Mouse (Mus musculus) neural tube, embryonic 14.5 days (tissue): ENCODE results near the gene Prr14. TPM values are rescaled to one million over a fixed set of nuclear protein-coding genes. Genes with fewer than 3 reads are reported as not detected.
A peak's percentile ranks its signal among the peaks of the same experiment; 100 is the strongest.
"Not testable (repeated sequence)": the region's sequence is repeated elsewhere in the genome, so short reads cannot be mapped to it uniquely, and the experiment has no call there.

Experiments
- ATAC-seq: fragments of 200-750 bp; cut with Nextera tagmentation; 2 replicates; pipeline ENCODE4 v1.8.0; 2017; ENCODE audit warnings: low read depth, mild to moderate bottlenecking, moderate TSS enrichment, moderate library complexity
- H3K27ac ChIP-seq: fragments of 300-500 bp; sonication (generic); 2 replicates; pipeline ENCODE4 v1.5.1; 2014; ENCODE audit warnings: low read depth, mild to moderate bottlenecking, control low read depth, low read length, moderate library complexity, mixed read lengths
- H3K27me3 ChIP-seq: fragments of 300-500 bp; sonication (generic); 2 replicates; pipeline ENCODE4 v1.6.1; 2014; ENCODE audit warnings: low read length; ENCODE audit not compliant: control insufficient read depth, insufficient read depth
- H3K36me3 ChIP-seq: fragments of 300-500 bp; sonication (generic); 2 replicates; pipeline ENCODE4 v1.6.1; 2014; ENCODE audit warnings: low read length, mixed read lengths; ENCODE audit not compliant: control insufficient read depth, insufficient read depth
- H3K4me1 ChIP-seq: fragments of 300-500 bp; sonication (generic); 2 replicates; pipeline ENCODE4 v1.6.1; 2014; ENCODE audit warnings: low read length; ENCODE audit not compliant: control insufficient read depth, insufficient read depth
- H3K4me2 ChIP-seq: fragments of 300-500 bp; sonication (generic); 2 replicates; pipeline ENCODE4 v1.6.1; 2014; ENCODE audit warnings: mild to moderate bottlenecking, low read depth, low read length, control low read depth
- H3K4me3 ChIP-seq: fragments of 300-500 bp; sonication (generic); 2 replicates; pipeline ENCODE4 v1.5.1; 2014; ENCODE audit warnings: low read depth, low read length, control low read depth, mixed read lengths
- H3K9ac ChIP-seq: fragments of 300-500 bp; sonication (generic); replicated peaks from 2 replicates; pipeline ENCODE4 v1.6.1; 2014; ENCODE audit warnings: low read depth, mild to moderate bottlenecking, control low read depth, low read length, mixed read lengths
- H3K9me3 ChIP-seq: fragments of 300-500 bp; sonication (generic); 2 replicates; pipeline ENCODE4 v1.6.1; 2016; ENCODE audit warnings: low read length; ENCODE audit not compliant: control insufficient read depth
- WGBS: fragments of 180-500 bp; shearing (Covaris S2); extraction: QIAGEN DNeasy Blood & Tissue Kit; methylation state at CpG from one replicate; pipeline ENCODE4 v1.1.7; 2014; 5-methylcytosine and 5-hydroxymethylcytosine counted together
- polyA plus RNA-seq: library from polyadenylated mRNA; unstranded; fragments of >200 nt; fragmentation: Nextera tagmentation; extraction: Ambion mirVana; gene quantifications from 2 replicates; pipeline ENCODE4 v1.2.1, GENCODE M21; 2014

The Prr14 gene
- polyA plus RNA-seq, 1 experiment from 2014 or later, result 35.8 TPM

DNA sequence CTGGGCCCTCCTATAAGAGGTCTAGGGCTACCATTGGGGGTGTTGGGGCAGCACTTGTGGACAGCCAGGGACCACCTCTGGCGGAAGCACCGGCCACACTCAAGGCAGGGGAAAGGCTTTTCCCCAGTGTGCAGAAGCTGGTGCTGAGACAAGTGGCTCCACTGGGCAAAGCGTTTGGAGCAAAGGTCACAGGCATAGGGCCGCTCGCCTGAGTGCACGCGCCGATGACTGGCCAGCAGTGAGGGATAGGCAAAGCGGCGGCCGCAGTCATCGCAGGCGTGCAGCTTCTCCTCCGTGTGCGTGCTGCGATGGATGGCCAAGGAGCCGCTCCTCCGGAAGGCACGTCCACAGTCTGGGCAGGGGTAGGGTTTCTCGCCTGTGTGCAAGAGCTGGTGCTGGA, 15.4 kb upstream of the Prr14 start:
- no peak overlapping the region for H3K4me3 ChIP-seq
- ATAC-seq, result no peak
- H3K27ac ChIP-seq, result no peak overlapping the region
- H3K36me3 ChIP-seq, result peaks cover 23% of the 10 kb centered on the region
- 89% methylated on average over 20 of the region's 20 CpGs for WGBS
- no peak overlapping the region for H3K9ac ChIP-seq
- peaks cover 5% of the 10 kb centered on the region; the same call in 1 of the 2 replicates for H3K4me1 ChIP-seq
- no peaks in the 10 kb centered on the region for H3K9me3 ChIP-seq
- no peaks in the 10 kb centered on the region for H3K27me3 ChIP-seq
- H3K4me2 ChIP-seq, result no peak overlapping the region

DNA sequence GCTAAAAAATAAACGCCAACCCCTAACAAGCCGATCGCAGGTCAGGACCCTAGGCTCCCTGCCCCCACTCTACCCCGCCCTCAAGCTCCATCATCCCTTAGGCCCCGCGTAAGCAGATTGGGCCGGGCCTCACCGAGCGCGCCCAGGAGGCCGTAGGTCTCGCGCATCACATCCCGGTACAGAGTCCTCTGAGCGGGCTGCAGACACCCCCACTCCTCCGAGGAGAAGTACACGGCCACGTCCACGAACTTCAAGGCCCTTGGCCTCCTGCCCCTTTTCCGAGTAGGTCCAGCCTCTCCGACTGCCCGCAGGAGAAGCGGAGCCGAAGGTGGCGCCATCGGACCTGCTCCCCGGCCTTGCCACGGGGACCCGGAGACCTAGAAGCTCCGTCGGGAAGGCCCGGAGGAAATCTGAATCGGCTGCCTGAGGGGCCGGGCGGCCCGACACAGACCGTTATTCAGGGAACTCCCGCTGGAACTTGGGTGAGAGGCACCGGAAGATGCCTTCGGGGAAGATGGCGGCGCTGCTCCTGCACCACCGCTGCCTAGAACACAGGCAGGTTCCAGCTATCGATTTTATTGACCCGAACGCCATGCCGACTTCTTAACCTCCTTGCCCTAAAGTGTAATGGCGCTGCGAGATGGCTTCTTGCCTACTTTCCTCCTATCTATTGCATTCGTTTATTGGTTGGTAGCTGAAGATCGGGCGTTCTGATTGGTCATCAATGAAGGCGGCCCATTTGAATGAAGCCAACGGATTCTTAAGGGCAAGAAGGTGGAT, 10.7 kb upstream of the Prr14 start, which contains the start of gene Zfp689:
TSS of gene Zfp689 (minus strand) at position 638 of the 780 bp plus-strand sequence.
- Histone ChIP-seq H3K36me3 (peaks cover 13% of the 10 kb centered on the region), H3K4me2 (peak within 1 kb of the TSS; percentile 59), H3K27ac (peak within 1 kb of the TSS; percentile 97), H3K4me3 (peak within 1 kb of the TSS; percentile 93), H3K9ac (peak within 1 kb of the TSS; percentile 92), H3K9me3 (no peaks in the 10 kb centered on the region), H3K27me3 (no peaks in the 10 kb centered on the region), H3K4me1 (peaks cover 29% of the 10 kb centered on the region)
- ATAC-seq, result peak; percentile 91
- under 1% methylated on average over 54 of the region's 54 CpGs for WGBS

DNA sequence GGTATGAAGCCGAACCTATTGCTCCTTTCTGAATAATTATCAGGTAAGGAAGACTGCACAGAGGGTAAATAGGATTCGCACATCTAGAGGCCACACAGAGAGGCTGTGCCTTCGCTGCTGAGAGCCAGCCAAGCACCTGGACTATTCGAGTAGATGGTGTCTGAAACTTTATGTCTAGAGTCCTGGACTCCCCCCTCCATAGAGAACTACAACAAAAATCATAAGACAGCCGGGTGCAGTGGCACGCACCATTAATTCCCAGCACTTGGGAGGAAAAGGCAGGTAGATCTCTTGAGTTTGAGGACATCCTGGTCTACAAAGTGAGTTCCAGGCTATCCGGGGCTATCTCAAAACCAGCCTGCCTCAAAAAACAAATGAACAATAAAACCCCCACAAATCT, 9.4 kb upstream of the Prr14 start:
- peak overlapping the region; percentile 92 for H3K9ac ChIP-seq
- H3K27me3 ChIP-seq, result no peaks in the 10 kb centered on the region
- H3K4me2 ChIP-seq, result peak overlapping the region; percentile 59
- H3K27ac ChIP-seq, result no peak overlapping the region
- no peak for ATAC-seq
- H3K4me1 ChIP-seq, result peaks cover 29% of the 10 kb centered on the region
- H3K36me3 ChIP-seq, result peaks cover 4% of the 10 kb centered on the region; the same call in 1 of the 2 replicates
- peak overlapping the region; percentile 93 for H3K4me3 ChIP-seq
- no peaks in the 10 kb centered on the region for H3K9me3 ChIP-seq
- 86% methylated on average over 7 of the region's 7 CpGs for WGBS

DNA sequence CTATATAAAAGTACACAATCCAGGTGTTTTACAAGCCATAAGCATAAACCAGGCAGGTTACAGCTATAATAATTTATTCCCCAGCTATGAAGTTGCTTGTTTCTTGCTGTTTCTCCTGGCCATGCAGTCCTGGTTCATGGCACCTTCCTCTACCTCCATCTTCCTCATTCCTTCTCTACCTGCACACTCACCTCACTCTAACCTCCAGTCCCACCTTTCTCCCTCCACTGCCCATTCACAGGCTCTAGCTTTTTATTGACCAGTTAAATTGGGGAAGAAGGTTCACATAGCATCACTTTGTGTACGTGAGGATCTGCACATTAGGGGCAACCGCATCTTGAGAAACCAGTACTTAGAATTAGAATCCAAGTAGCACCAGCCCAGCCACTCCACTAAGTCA, 6.4 kb upstream of the Prr14 start:
- WGBS, result 98% methylated on average over 2 of the region's 2 CpGs
- Histone ChIP-seq H3K4me2 (no peak overlapping the region), H3K27ac (no peak overlapping the region), H3K4me3 (no peak overlapping the region), H3K27me3 (no peaks in the 10 kb centered on the region), H3K9me3 (no peaks in the 10 kb centered on the region), H3K4me1 (peaks cover 24% of the 10 kb centered on the region), H3K36me3 (peaks cover 11% of the 10 kb centered on the region; the same call in 1 of the 2 replicates), H3K9ac (no peak overlapping the region)
- no peak for ATAC-seq

DNA sequence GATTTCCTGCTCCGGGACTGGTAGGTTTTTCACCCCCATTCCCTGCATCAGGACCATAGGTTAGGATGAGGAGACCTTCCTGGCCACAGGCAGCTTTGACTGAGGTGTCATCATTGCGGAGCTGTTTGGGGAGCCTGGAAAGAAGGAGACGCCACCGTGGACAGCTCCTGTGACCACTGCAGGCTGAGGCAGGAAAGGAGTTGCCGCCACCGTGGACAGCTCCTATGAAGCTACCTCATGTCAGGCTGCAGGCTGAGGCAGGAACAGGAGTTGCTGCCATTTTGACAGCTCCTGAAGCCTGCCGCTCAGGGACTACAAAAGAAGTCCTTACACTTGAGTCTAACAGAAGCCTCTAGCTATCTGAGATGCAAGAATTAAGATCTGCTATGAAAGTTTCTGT, 4.5 kb upstream of the Prr14 start:
- Histone ChIP-seq H3K9ac (no peak overlapping the region), H3K4me1 (peaks cover 20% of the 10 kb centered on the region), H3K4me3 (no peak overlapping the region), H3K27me3 (no peaks in the 10 kb centered on the region), H3K36me3 (peaks cover 15% of the 10 kb centered on the region; the same call in 1 of the 2 replicates), H3K9me3 (no peaks in the 10 kb centered on the region), H3K27ac (no peak overlapping the region), H3K4me2 (no peak overlapping the region)
- WGBS, result 93% methylated on average over 7 of the region's 7 CpGs
- ATAC-seq, result no peak

DNA sequence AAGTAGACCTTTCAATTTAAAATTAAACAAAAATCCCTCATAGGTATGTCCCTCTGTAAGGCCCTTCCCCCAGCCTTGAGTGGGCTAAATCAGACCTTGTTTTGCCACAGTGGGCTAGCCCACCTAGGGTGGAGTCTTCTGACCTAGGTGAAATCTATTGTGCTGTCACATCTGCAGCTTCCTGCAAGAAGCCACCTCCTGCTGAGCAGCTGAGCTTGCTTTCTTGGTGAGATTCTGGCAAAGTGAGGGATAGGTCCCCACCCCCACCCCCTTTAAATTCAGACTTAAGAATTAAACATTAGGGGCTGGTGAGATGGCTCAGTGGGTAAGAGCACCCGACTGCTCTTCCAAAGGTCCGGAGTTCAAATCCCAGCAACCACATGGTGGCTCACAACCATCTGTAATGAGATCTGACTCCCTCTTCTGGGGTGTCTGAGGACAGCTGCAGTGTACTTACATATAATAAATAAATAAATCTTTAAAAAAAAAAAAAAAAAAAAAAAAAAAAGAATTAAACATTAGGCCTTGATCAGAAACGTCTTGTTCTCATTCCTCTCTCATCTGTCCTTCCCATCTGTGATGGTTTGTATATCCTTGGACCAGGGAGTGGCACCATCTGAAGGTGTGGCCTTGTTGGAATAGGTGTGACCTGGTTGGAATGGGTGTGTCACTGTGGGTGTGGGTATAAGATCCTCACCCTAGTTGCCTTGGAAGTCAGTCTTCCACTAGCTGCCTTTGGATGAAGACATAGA, 864 bp upstream of the Prr14 start:
- 85% methylated on average over 3 of the region's 3 CpGs for WGBS
- H3K9me3 ChIP-seq, H3K4me3 ChIP-seq, H3K4me1 ChIP-seq, H3K27ac ChIP-seq, H3K27me3 ChIP-seq, H3K9ac ChIP-seq, H3K4me2 ChIP-seq, ATAC-seq: not testable (repeated sequence)
- peaks cover 20% of the 10 kb centered on the region; the same call in 1 of the 2 replicates for H3K36me3 ChIP-seq

DNA sequence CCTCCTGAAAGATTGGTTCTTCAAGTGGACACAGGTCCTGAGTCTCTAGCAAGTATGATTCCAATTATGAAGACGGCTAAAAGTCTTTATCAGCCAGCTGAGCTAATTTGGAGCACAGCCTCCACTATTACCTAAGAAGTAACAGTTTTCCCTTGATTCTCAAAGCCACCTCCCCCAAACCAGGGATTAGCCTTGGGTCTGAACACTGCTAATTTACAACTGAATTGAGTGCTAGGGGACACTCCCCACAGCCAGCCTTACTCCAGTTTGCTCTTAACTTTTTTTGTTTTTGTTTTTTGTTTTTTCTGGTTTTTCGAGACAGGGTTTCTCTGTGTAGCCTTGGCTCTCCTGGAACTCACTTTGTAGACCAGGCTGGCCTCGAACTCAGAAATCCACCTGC, 5.8 kb downstream of the Prr14 start:
- Histone ChIP-seq H3K4me3 (no peak overlapping the region), H3K9me3 (no peaks in the 10 kb centered on the region), H3K4me2 (no peak overlapping the region), H3K27me3 (no peaks in the 10 kb centered on the region), H3K9ac (no peak overlapping the region), H3K4me1 (peaks cover 6% of the 10 kb centered on the region; the same call in 1 of the 2 replicates), H3K27ac (no peak overlapping the region), H3K36me3 (0 out of 2 replicates have a peak, but pooled peaks cover 3% of the 10 kb centered on the region)
- 95% methylated on average over 3 of the region's 3 CpGs for WGBS
- no peak for ATAC-seq

DNA sequence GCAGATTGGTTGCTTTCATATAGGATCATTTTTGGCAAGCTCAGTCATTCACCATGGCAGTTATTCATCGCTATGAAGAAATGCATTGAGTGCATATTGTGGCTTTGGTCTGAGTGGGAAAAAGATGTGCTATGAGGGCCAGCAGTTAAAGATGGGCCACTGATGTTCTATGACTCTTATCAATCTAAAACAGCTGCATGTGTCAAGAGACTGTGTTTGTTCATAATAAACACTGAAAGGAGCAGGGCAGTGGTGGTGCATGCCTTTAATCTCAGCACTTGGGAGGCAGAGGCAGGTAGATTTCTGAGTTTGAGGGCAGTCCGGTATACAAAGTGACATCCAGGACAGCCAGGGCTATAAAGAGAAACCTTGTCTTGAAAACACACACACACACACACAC, 6.3 kb downstream of the Prr14 start:
- H3K9me3 ChIP-seq, H3K9ac ChIP-seq, ATAC-seq, H3K27ac ChIP-seq, H3K4me3 ChIP-seq, H3K4me1 ChIP-seq, H3K36me3 ChIP-seq, H3K4me2 ChIP-seq, H3K27me3 ChIP-seq: not testable (repeated sequence)
- 100% methylated on average over 2 of the region's 2 CpGs for WGBS

DNA sequence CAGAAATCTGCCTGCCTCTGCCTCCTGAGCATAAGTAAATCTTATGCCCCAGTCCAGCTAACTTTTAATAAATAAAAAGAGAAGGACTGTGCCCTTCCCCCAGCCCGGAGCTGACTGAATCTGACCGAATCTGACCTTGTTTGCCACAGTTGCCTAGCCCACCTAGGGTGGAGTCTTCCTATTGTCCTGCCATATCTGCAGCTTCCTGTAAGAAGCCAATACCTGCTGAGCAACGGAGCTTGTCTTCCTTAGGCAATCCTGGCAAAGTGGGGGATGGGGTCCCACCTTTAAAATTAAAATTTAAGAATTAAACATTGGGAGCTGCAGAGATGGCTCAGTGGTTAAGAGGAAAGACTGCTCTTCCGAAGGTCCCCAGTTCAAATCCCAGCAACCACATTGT, 7.2 kb downstream of the Prr14 start:
- Histone ChIP-seq H3K4me2 (no peak overlapping the region), H3K4me3 (no peak overlapping the region), H3K27me3 (no peaks in the 10 kb centered on the region), H3K36me3 (no peaks in the 10 kb centered on the region), H3K9me3 (no peaks in the 10 kb centered on the region), H3K9ac (no peak overlapping the region), H3K27ac (no peak overlapping the region), H3K4me1 (peaks cover 6% of the 10 kb centered on the region; the same call in 1 of the 2 replicates)
- WGBS, result 97% methylated on average over 4 of the region's 4 CpGs
- no peak for ATAC-seq
